In genomic region chr15:98131001-98131400, GRCm38 (mm10) we compare ENCODE assay signal across 22 mouse cellular contexts. TPM values are rescaled to one million over a fixed set of nuclear protein-coding genes. Genes with fewer than 3 reads are reported as not detected.
DNase-seq lines count a peak whose midpoint lies in the region; ATAC-seq lines count a peak whose summit lies in the region.
"Had no signal": no experiment of that assay in that cellular context is flagged by ENCODE, and none has a peak within 500 bp of the region (broad histone marks: within the 10 kb centered on the region; RNA-seq: fewer than 3 reads in every experiment).

No protein-coding gene starts in this region.

- no peaks in the 10 kb centered on the region for H3K4me1 ChIP-seq in heart, embryonic 12.5 days (replicated peaks)
- H3K4me1 ChIP-seq: embryonic facial prominence, embryonic 15.5 days; forebrain, embryonic 10.5 days; heart, embryonic 15.5 days; hindbrain, embryonic 15.5 days had no signal

- peak; percentile 61 to 82 for DNase-seq in heart, adult 18-20 months
- DNase-seq in gastrocnemius, adult 8-10 months (ENCODE audit: low spot score in 2 of 2) = peak; percentile 69 to 75
- DNase-seq in gastrocnemius, postnatal 14 days = peak; percentile 63
- DNase-seq in heart, postnatal 14 days = peak; percentile 34 to 61
- DNase-seq in retina, embryonic 14.5 days (ENCODE audit: low spot score) = no peak
- no peak for DNase-seq in layer of hippocampus, postnatal 10 days (ENCODE audit: low spot score in 2 of 2)
- no peak for DNase-seq in testis, postnatal 10 days (ENCODE audit: low spot score)
- DNase-seq: adrenal gland, adult 2 months; adrenal gland, postnatal 25 days; cerebellum, adult 2 months; cerebellum, postnatal 10 days; embryo, embryonic 11 days; kidney, adult 2 months had no signal

- intact Hi-C loops in gastrocnemius, postnatal 14 days (cut with DNase I; ENCODE audit: low total_unique reads) = no loop called here
- intact Hi-C loops in heart, postnatal 14 days (cut with DNase I) = no loop called here

- no peak overlapping the region for H3K4me2 ChIP-seq in heart, embryonic 12.5 days
- H3K4me2 ChIP-seq: embryonic facial prominence, embryonic 15.5 days; heart, embryonic 15.5 days; hindbrain, embryonic 15.5 days had no signal

- H3K9ac ChIP-seq in heart, embryonic 12.5 days = no peak overlapping the region
- H3K9ac ChIP-seq: embryonic facial prominence, embryonic 15.5 days; heart, embryonic 15.5 days; hindbrain, embryonic 15.5 days had no signal

- peaks cover 97% of the 10 kb centered on the region for H3K36me3 ChIP-seq in heart, embryonic 12.5 days

- ATAC-seq in heart, embryonic 12.5 days (ENCODE audit: insufficient number of reproducible peaks, low FRiP score) = no peak
- ATAC-seq: forebrain, embryonic 14.5 days; intestine, embryonic 16.5 days had no signal

- H3K4me3 ChIP-seq in heart, embryonic 12.5 days = no peak overlapping the region
- H3K4me3 ChIP-seq: embryonic facial prominence, embryonic 15.5 days; erythroblast, embryonic 14.5 days; forebrain, embryonic 10.5 days; heart, embryonic 15.5 days; hindbrain, embryonic 15.5 days had no signal

- no peaks in the 10 kb centered on the region for H3K27me3 ChIP-seq in heart, embryonic 12.5 days (replicated peaks)
- H3K27me3 ChIP-seq: embryonic facial prominence, embryonic 15.5 days; heart, embryonic 15.5 days; hindbrain, embryonic 15.5 days had no signal

- 86% methylated on average over 4 of the region's 4 CpGs for WGBS in heart, embryonic 12.5 days

- no peak overlapping the region for H3K27ac ChIP-seq in heart, embryonic 12.5 days (ENCODE audit: poor library complexity, severe bottlenecking)
- H3K27ac ChIP-seq: embryonic facial prominence, embryonic 15.5 days; forebrain, embryonic 10.5 days; heart, embryonic 15.5 days; hindbrain, embryonic 15.5 days had no signal

- H3K9me3 ChIP-seq in heart, embryonic 12.5 days (replicated peaks) = no peaks in the 10 kb centered on the region
- H3K9me3 ChIP-seq: embryonic facial prominence, embryonic 15.5 days; forebrain, embryonic 10.5 days; heart, embryonic 15.5 days; hindbrain, embryonic 15.5 days had no signal

RNA-seq across cellular contexts. Expression of gene Asb8, which starts 34.4 kb away (rescaled TPM):
- total RNA-seq in heart, adult 18-20 months (2021) = 100 to 1,000 TPM; 107 to 122 TPM
- 76.2 and 78.9 TPM in 2 replicates for polyA plus RNA-seq in heart, embryonic 12.5 days (2016; fragmentation: Nextera tagmentation; extraction: Ambion mirVana)
- 100 to 1,000 TPM; 123 to 141 (median 129) TPM for total RNA-seq in gastrocnemius, adult 8-10 months (2022)
- 100 to 1,000 TPM; 146 to 157 TPM for total RNA-seq in gastrocnemius, postnatal 14 days (2021)
- total RNA-seq in heart, postnatal 14 days (2021) = 100 to 1,000 TPM in 1 of 2 experiments, 10 to 100 TPM in 1; 99.8 to 111 TPM
- total RNA-seq in layer of hippocampus, postnatal 10 days (2021) = 10 to 100 TPM; 40.8 to 40.9 TPM

RNA-seq across cellular contexts. Expression of gene Ccdc184, which starts 36.0 kb away (rescaled TPM):
- under 1 TPM; 0.39 to 0.50 TPM for total RNA-seq in heart, adult 18-20 months (2021)
- polyA plus RNA-seq in heart, embryonic 12.5 days (2016; fragmentation: Nextera tagmentation; extraction: Ambion mirVana) = 1.4 TPM in 2 replicates
- not detected for total RNA-seq in gastrocnemius, adult 8-10 months (2022)
- total RNA-seq in gastrocnemius, postnatal 14 days (2021) = not detected
- total RNA-seq in heart, postnatal 14 days (2021) = 1 to 10 TPM; 1.0 to 1.3 TPM
- total RNA-seq in layer of hippocampus, postnatal 10 days (2021) = 10 to 100 TPM; 31.3 to 32.1 TPM
- total RNA-seq: common myeloid progenitor, adult 5-6 weeks had no signal
- polyA plus RNA-seq: erythroblast, embryonic 14.5 days had no signal

RNA-seq across cellular contexts. Expression of gene Senp1, which starts 37.5 kb away (rescaled TPM):
- 1 to 10 TPM; 8.5 to 9.5 TPM for total RNA-seq in heart, adult 18-20 months (2021)
- polyA plus RNA-seq in heart, embryonic 12.5 days (2016; fragmentation: Nextera tagmentation; extraction: Ambion mirVana) = 26.9 and 30.1 TPM in 2 replicates
- 1 to 10 TPM; 7.2 to 10.0 (median 8.5) TPM for total RNA-seq in gastrocnemius, adult 8-10 months (2022)
- total RNA-seq in gastrocnemius, postnatal 14 days (2021) = 1 to 10 TPM; 6.8 to 7.0 TPM
- 10 to 100 TPM; 12.9 to 13.7 TPM for total RNA-seq in heart, postnatal 14 days (2021)
- total RNA-seq in layer of hippocampus, postnatal 10 days (2021) = 10 to 100 TPM; 14.2 to 17.5 TPM

RNA-seq across cellular contexts. Expression of gene Pfkm, which starts 38.6 kb away (rescaled TPM):
- 1,000 to 10,000 TPM in 1 of 2 experiments, 100 to 1,000 TPM in 1; 867 to 1,020 TPM for total RNA-seq in heart, adult 18-20 months (2021)
- polyA plus RNA-seq in heart, embryonic 12.5 days (2016; fragmentation: Nextera tagmentation; extraction: Ambion mirVana) = 80.3 and 82.2 TPM in 2 replicates
- total RNA-seq in gastrocnemius, adult 8-10 months (2022) = 1,000 to 10,000 TPM; 2,927 to 3,255 (median 3,175) TPM
- total RNA-seq in gastrocnemius, postnatal 14 days (2021) = 1,000 to 10,000 TPM; 1,399 to 1,520 TPM
- total RNA-seq in heart, postnatal 14 days (2021) = 100 to 1,000 TPM; 739 to 748 TPM
- total RNA-seq in layer of hippocampus, postnatal 10 days (2021) = 100 to 1,000 TPM; 237 to 251 TPM

Comparison
In these comparisons a context has a peak if more than half of its experiments do, and no peak if none do; other contexts are left out.
1. DNase-seq: peak in heart, adult 18-20 months (2 of 2), gastrocnemius, adult 8-10 months (2 of 2), gastrocnemius, postnatal 14 days (single experiment) and heart, postnatal 14 days (2 of 2); none in retina, embryonic 14.5 days (single experiment), layer of hippocampus, postnatal 10 days (0 of 2) and testis, postnatal 10 days (single experiment).
2. RNA of gene Ccdc184, which starts 36.0 kb away (total RNA-seq): 31.3 to 32.1 TPM in layer of hippocampus, postnatal 10 days; 1.0 to 1.3 TPM in heart, postnatal 14 days, 0.39 to 0.50 TPM in heart, adult 18-20 months, not detected in gastrocnemius, postnatal 14 days and not detected in gastrocnemius, adult 8-10 months; every median in the first group is over 10 times any median in the second.